Mouse (Mus musculus) CH12.LX (cell line): ENCODE data around the gene Pdcd1lg2.

Experiments used
- EP300 ChIP-seq: IDR thresholded peaks from 2 replicates; pipeline ENCODE4 v1.6.1; 2011; ENCODE audit warnings: low read length, improper control_type of control experiment
- JUND ChIP-seq: conservative IDR thresholded peaks from 2 replicates; pipeline ENCODE4 v1.6.1; 2011; ENCODE audit warnings: low read depth, low read length, improper control_type of control experiment
- POLR2A ChIP-seq: IDR thresholded peaks from 2 replicates; pipeline ENCODE4 v1.6.1; 2011; ENCODE audit warnings: low read depth, mild to moderate bottlenecking, improper control_type of control experiment, low read length

GRCm38 (mm10) chr19:29500333-29500732 lies 89.6 kb downstream of the Pdcd1lg2 start:
- TF ChIP-seq JUND: no peak
- TF ChIP-seq POLR2A: no peak
- no peak for TF ChIP-seq EP300
